Mouse (Mus musculus): ENCODE data around the gene Ppp1r16b. TPM values are rescaled to one million over a fixed set of nuclear protein-coding genes. Genes with fewer than 3 reads are reported as not detected.

The Ppp1r16b gene
- total RNA-seq, 2 experiments from 2014 or later = 17.0 to 20.2 TPM

DNA sequence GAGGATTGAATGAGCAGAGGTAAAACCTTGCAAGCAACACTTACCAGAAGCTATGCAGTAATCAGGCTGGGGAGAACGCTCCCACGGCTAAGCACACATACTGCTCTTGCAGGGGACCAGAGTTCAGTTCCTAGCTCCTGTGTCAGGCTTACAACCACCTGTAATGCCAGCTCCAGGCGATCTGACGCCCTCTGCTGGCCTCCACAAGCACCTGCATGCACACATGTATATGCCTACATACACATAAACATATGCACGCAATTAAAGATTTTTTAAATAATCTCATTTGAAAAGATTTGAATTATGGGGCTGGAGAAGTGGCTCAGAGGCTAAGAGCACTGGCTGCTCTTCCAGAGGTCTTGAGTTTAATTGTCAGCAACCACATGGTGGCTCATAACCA, 77.2 kb downstream of the Ppp1r16b start:
- DNase-seq = no peak
- intact Hi-C loops (cut with DNase I) = loop anchor here (5.0 kb wide), 2 partner anchors 75 to 190 kb away; partner anchors contain the start of gene Ppp1r16b

DNA sequence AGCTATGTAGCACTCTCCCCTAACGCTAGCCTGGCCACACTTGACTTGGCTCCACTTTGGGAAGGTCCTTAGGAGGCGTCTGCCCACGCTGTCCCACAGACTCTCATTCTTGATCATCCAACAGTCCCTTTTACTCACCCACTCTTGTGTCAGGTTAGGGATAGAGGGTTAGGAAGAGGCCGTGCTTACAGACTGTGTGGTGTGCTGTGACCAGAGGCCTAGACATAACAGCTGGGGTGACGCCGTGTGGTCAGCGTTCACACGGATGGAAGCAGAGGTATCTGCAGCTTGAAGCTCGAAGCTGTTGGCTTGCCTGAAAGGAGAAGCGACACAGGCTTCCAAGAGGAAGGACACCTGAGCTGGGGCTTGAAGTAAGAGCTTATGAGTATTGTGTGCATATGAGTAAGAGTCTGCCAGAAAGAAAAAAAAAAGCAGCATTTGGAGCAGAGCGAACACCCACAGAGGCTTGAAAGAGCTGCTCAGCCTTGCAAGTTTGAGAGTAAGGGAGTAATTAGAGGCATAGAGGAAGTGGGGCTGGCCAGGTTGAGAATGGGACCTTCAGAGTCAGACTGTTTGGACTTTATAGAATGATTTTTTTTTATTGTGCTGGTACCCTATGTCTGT, 78.4 kb downstream of the Ppp1r16b start:
- intact Hi-C loops (cut with DNase I) = loop anchor here (2.0 to 5.0 kb wide), 3 partner anchors 76 to 191 kb away; partner anchors contain the start of gene Ppp1r16b

DNA sequence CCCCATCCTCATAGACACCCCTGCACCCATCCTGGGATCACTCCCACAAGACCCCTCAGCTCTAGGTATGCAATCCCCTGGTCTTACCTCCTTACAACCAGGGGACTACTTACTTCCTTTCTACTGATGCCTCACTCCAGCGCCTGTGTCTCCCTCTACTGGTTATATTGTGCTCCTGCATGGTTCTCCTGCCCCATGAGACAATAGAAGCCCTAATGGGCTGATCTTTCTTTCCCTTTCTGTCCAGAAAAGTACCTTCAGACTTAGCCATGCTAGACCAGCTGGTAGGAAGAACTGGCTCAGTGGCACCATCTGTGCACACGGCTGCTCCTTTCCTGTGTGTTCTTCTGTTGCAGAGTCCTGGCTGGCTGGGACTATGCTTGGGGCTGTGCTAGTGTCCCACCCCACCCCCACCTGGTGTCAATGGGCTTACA, 79.9 kb downstream of the Ppp1r16b start:
- DNase-seq = peak in 1 of 2 experiments; percentile 50
- intact Hi-C loops (cut with DNase I) = loop anchor here (2.0 kb wide), 1 partner anchor 90 kb away; no protein-coding TSS in a partner anchor

More for the DNA sequence above, 78.4 kb downstream of the Ppp1r16b start:
- DNase-seq = no peak

DNA sequence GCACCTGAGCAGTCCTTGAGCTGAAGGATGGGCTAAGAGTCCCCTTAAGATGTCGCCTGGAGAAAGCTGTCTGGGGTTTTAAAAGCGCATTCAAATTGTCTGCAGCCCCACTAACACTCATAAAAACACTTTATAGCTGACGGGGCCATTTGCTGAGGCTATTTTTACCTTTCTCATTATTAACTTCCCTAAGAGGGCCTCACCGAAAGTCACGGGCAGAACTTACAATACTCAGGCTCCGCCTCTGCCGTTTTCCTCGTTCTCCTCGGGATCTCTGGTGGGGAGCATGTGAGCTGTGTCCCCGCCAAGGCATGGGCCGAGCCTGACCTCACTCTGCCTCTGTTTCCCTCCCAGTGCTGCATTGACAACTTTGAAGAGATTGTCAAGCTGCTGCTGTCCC, 81.0 kb downstream of the Ppp1r16b start:
- intact Hi-C loops (cut with DNase I) = no loop called here
- DNase-seq = no peak

DNA sequence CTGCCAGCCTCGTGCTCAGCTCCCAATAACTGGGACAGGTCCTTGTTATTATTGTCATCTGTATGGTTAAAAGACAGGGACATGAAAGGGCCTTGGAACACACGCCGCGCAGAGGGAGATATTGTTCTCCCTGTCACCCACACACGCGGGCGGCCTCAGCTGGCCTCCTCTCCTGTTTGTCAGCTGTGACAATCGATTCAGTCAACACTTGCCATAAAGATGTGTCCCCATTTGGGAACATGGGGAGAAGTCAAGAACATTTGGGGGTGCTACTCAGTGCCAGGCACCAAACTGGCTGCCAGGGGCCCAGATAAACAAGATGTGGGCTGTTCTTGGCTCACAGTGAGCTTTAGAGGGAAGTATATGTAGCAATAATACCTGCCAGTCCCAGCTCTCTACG, 84.2 kb downstream of the Ppp1r16b start:
- intact Hi-C loops (cut with DNase I) = no loop called here
- no peak for DNase-seq

GRCm38 (mm10) chr2:158760231-158760630, 95.0 kb downstream of the Ppp1r16b start:
- intact Hi-C loops (cut with DNase I) = no loop called here

DNA sequence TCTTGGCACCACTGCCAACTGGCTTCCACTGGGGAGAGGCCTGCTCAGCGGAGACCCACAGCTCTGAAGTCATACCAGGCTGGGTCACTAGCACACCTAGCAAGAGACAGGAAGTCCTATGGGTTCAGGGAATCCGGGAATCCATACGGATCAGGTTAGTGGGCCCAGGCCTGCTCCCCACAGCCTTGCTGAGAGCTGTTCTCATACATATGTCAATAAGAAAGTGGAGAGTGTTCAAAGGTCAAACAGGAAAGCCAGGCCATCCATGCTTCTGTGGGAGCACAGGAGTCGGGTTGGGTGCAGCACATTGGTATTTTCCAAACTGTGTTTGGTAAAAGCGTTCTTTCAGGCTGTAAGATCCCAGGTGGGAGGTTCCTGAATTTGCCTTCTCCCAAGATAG, 97.1 kb downstream of the Ppp1r16b start:
- no peak for DNase-seq
- intact Hi-C loops (cut with DNase I) = no loop called here

More at GRCm38 (mm10) chr2:158760231-158760630, 95.0 kb downstream of the Ppp1r16b start:
- no peak for DNase-seq

- peak; percentile 95 to 96 for DNase-seq
- intact Hi-C loops (cut with DNase I) = loop anchor here (2.0 kb wide), 3 partner anchors 27 to 97 kb away; partner anchors contain the start of gene Dhx35
These were observed 102.6 kb downstream of the Ppp1r16b start, which contains the start of gene Fam83d for GRCm38 (mm10) chr2:158767742-158768339. Gene Fam83d (plus strand): TSS chr2:158768093.

- DNase-seq = peak; percentile 25
- intact Hi-C loops (cut with DNase I) = loop anchor here (2.0 kb wide), 1 partner anchor 26 kb away; the partner anchor contains the start of gene Dhx35
These were observed 103.2 kb downstream of the Ppp1r16b start for GRCm38 (mm10) chr2:158768350-158768749.

GRCm38 (mm10) chr2:158768771-158769170, 103.6 kb downstream of the Ppp1r16b start:
- no peak for DNase-seq
- intact Hi-C loops (cut with DNase I) = loop anchor here (2.0 kb wide), 1 partner anchor 26 kb away; the partner anchor contains the start of gene Dhx35

DNA sequence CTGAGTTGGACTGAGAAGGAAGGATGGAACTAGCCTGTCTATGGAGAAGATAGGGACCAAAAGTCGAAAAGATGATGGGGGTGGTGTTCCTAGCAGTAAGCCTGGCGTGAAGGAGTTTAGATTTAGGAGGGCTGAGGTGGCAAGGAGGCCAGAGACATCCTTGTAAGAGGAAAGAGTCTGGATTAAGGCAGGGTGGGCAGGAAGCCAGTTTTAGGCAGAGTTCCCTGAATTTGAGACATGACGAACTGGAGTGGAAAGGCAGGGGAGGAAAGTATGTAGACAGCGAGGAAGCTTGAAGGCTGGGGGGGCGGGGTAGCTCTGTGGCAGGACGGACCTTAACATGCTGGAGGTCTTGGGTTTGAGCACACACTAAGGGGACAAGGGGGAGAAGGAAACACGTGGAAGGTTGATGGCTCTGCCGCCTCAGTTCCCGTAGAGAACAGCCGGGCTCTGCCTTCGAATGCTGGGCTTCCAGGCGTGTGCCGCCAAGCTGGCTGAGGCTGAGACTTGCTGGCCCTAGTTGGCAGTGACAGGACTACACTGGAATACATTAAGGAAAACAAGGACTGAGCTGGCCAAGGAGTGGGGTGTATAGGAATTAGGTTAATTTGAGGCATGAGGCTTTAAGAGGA, 105.0 kb downstream of the Ppp1r16b start:
- intact Hi-C loops (cut with DNase I) = no loop called here
- DNase-seq = peak; percentile 25 to 51

GRCm38 (mm10) chr2:158771066-158771763, 106.0 kb downstream of the Ppp1r16b start:
- intact Hi-C loops (cut with DNase I) = no loop called here

DNA sequence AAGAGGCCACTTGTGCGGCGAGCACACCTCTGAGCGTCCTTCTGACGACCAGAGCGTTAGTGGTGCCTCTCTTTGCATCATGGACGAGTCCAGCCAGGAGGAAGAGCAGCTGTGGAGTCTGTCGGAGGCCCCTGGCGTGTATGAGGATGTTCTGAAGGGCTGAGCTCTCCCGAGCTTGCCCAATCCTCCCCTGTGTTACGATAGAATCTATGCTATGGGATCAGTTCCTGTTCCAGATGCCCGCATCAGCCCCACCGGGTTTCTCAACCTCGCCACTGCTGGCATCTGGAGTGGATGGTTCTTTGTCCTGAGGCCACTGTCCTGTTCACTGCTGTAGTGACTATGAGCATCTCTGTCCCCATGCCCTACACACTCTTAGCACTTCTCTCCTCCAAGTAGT, 107.6 kb downstream of the Ppp1r16b start:
- no peak for DNase-seq
- intact Hi-C loops (cut with DNase I) = no loop called here

More at GRCm38 (mm10) chr2:158771066-158771763, 106.0 kb downstream of the Ppp1r16b start:
- no peak for DNase-seq

DNA sequence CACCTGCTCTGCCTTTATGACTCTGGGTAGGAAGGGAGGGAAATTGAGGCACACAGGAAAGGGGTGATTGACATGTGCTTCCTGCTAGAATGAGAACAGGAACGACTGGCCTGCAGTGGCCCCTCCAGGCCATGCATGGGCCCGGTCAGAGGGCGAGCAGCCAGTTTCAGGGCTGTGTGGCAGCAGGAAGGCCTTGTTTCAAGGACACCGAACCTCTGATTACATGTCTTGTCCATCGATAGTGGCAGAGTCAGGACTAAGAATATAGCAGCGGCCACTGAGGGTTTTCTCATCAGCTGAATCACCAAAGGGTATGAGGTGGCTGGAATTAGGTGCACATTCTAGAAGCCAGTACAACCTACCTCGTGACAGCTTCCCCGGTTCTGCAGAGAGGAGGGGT, 109.7 kb downstream of the Ppp1r16b start:
- no peak for DNase-seq
- intact Hi-C loops (cut with DNase I) = no loop called here

- intact Hi-C loops (cut with DNase I) = no loop called here
- peak in 1 of 2 experiments; percentile 25 for DNase-seq
These were observed 111.5 kb downstream of the Ppp1r16b start for GRCm38 (mm10) chr2:158776716-158777115.

GRCm38 (mm10) chr2:158777490-158777889, 112.3 kb downstream of the Ppp1r16b start:
- DNase-seq = no peak
- intact Hi-C loops (cut with DNase I) = no loop called here

DNA sequence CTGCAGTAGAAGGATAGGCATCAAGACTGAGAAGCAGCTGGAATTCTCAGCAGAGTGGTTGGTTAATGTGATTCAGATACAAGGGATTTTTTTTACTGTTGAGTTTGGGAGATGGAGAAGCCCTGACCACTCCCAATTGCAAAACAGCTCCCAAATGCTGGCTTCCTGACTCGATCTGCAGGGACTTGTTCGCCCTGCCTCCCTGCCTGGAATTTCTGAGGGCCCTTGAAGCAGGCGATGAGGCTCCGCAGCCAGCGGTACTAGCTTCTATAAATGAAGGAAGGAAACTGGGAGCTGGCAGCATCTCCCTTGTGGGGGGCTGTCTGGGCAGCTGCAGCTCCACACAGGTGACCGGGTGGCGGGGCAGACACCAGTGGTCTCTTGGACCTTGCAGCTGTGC, 113.2 kb downstream of the Ppp1r16b start:
- DNase-seq = no peak
- intact Hi-C loops (cut with DNase I) = no loop called here

DNA sequence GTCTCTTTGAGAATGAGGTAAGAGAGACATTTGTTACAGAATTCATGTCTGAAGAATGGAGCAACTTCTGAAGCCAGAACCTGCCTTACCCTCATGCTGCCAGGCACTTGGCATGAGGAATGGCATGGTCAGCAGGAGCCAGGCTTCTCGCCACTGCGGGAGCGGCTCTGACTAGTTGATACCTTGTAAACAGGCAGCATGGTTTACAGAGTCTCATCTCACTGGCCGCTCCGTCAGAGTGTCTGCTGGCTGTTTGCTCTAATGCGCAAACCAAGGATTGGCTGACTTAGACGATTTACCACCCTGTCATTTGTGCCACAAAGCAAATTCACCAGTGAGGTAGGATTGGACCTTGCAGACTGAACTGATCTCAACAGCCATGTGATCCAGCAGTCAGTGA, 115.9 kb downstream of the Ppp1r16b start:
- DNase-seq = no peak
- intact Hi-C loops (cut with DNase I) = no loop called here

DNA sequence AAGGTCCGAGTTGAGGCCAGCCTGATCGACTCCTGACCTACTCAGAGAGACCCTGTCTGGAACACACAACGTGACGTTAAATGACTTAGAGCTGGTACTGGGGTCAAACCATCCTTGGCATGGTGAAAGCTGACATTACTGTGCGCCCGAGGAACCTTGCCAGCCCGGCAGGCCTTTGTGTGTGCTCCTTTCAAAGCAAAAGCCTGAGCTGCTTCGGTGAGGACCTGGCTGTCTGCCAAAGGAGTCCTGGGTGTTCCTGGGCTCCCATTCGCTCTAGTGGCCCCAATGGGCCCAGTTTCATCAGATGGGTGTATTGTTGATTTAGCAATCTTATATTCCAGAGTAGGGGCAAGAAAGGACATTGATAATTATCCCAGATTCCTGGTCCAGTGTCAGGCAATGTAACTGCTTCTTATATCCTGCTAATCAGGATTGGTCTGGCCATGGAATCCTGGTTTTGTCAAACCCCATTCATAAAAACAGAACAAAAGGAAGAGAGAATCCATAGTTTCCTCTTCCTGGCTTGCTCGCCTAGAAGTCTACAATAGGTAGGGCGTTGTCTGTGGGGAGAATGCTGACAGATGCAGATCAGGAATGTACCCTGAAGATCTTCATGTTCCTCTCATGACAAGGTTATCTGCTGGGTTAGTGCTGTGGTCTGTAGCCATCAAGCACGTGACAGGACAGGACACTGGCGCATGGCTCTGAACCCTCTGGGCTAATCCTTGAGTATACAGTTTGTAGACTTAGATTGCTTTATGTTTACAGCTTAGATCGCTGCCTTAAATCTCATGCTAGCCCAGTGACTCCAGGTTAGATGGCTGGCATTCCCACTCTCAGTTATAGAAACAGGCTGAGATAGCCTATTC, 122.0 kb downstream of the Ppp1r16b start:
- intact Hi-C loops (cut with DNase I) = no loop called here
- peak in 1 of 2 experiments; percentile 31 for DNase-seq

All from heart, postnatal 14 days (tissue).